Mouse (Mus musculus): ENCODE results near the gene Gm7137.
"Not testable (repeated sequence)": the region's sequence is repeated elsewhere in the genome, so short reads cannot be mapped to it uniquely, and the experiment has no call there.

The Gm7137 gene

DNA sequence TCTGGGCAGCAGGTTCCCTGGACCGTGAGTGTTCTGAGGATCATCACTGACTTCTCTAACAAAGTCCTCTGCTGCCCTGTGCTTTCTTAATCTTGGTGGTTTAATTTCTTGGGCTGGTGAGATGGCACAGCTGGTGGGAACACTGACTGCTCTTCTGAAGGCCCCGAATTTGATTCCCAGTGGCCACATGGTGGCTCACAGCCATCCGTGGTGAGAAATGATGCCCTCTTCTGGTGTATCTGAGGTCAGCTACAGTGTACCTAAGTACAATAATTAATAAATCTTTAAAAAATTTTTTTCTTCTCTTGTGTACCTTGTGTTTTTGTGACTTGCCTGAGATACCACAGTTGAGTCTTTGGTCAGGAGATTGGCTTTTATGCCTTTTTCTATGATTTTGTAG is 35.7 kb downstream of the Gm7137 start:
- DNase-seq (ENCODE audit: low spot score in 2 of 2), result not testable (repeated sequence)

DNA sequence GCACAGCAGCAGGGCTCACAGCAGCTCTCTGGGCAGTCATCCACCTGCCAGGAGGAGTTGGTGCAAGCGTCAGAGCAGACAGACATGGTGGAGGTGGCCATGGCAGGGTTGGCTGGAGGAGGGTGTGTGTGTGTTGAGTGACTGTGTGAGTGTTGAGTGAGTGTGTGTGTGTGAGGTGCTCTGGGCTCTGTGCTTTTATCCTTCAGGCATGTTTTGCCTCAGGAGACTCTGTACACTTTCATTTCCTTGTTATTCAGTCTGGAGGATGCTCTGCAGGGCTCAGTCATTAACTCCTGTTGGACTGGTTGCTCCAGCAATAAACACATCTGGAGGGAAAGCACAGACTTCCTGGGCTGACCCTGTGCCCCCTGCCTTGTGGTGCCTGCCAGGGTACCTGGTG is 36.7 kb downstream of the Gm7137 start, which contains the start of gene Gm9736:
Gene Gm9736 (minus strand): TSS at position 101 of the 400 bp plus-strand sequence.
- DNase-seq (ENCODE audit: low spot score in 2 of 2), result not testable (repeated sequence)

DNA sequence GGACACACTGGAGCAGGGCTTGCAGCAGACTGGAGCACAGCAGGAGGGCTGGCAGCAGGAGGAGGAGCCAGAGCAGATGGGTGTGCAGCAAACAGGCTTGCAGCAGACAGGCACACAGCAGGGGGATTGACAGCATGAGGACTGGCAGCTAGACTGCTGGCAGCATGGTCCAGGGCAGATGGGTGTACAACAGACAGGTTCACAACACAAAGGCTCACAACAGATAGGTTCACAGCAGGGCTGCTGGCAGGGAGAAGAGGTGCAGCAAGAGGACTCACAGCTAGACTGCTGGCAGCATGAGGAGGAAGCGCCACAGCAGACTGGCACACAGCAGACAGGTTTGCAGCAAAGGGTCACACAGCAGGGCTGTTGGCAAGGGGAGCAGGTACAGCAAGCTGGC is 37.3 kb downstream of the Gm7137 start:
- not testable (repeated sequence) for DNase-seq (ENCODE audit: low spot score in 2 of 2)

DNA sequence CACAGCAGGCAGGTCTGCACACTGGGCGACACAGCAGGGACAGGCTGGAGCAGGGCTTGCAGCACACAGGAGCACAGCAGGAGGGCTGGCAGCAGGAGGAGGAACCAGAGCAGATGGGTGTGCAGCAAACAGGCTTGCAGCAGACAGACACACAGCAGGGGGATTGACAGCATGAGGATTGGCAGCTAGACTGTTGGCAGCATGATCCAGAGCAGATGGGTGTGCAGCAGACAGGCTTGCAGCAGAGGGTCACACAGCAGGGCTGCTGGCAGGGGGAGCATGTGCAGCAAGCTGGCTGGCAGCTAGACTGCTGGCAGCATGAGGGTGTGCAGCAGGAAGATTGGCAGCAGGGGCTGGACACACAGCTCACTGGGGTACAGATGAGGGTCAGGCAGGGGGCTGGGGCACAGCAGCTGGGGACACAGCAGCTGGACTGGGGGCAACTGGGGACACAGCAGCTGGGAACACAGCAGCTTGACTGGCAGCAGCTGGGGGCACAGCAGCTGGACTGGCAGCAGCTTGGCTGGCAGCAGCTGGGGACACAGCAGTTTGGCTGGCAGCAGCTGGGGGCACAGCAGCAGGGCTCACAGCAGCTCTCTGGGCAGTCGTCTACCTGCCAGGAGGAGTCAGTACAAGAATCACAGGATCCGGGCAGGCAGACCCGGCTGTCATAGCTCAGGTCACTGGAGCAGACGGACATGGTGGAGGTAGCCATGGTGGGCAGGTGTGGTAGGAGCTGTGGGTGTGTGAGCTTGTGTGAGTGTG is 45.9 kb downstream of the Gm7137 start, which contains the start of gene Gm18596:
Gene Gm18596 (minus strand): TSS at position 715 of the 765 bp plus-strand sequence.
- DNase-seq (ENCODE audit: low spot score in 2 of 2), result peak in 1 of 2 experiments; percentile 15

DNA sequence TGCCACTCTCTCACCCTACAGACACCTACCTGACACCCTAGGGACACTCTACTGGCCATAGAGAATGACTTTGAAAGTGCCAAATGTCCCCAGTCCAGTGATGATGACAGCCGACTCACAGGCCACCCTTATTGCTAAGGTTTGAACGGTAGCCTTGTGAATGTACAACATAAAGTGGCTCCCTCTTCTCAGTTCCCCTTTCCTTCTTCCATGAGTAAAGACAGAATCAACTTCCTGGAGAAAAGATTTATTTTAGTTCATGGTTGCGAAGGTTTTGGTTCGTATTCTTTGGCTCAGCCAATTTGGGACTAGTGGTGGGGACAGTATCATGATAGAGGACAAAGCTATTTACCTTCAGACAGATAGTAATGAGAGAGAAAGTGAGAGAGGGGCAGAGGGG is 49.1 kb downstream of the Gm7137 start:
- no peak for DNase-seq (ENCODE audit: low spot score in 2 of 2)

Measured in urinary bladder, postnatal 4 days (tissue).